Mouse (Mus musculus) lung, postnatal 10 days (tissue): ENCODE data around the gene Chd3.
"Not testable (repeated sequence)": the region's sequence is repeated elsewhere in the genome, so short reads cannot be mapped to it uniquely, and the experiment has no call there.

Experiments used
- DNase-seq: peaks from one replicate; pipeline ENCODE4 v3.0.0; 2021

The Chd3 gene

GRCm38 (mm10) chr11:69318000-69318399, 51.2 kb downstream of the Chd3 start:
- not testable (repeated sequence) for DNase-seq

- DNase-seq, result no peak
Observed at GRCm38 (mm10) chr11:69316361-69316760, 52.8 kb downstream of the Chd3 start.

GRCm38 (mm10) chr11:69311266-69311665, 57.9 kb downstream of the Chd3 start:
- DNase-seq, result no peak

GRCm38 (mm10) chr11:69306039-69306438, 63.2 kb downstream of the Chd3 start:
- no peak for DNase-seq

- no peak for DNase-seq
Observed at GRCm38 (mm10) chr11:69305291-69305690, 63.9 kb downstream of the Chd3 start.

GRCm38 (mm10) chr11:69302817-69303216, 66.4 kb downstream of the Chd3 start:
- DNase-seq, result no peak

- no peak for DNase-seq
Observed at GRCm38 (mm10) chr11:69298231-69298630, 71.0 kb downstream of the Chd3 start.

- DNase-seq, result no peak
Observed at GRCm38 (mm10) chr11:69297799-69298198, 71.4 kb downstream of the Chd3 start.

GRCm38 (mm10) chr11:69295286-69295685, 73.9 kb downstream of the Chd3 start:
- no peak for DNase-seq
